Mouse (Mus musculus): ENCODE results near the gene Iqsec1.

DNA sequence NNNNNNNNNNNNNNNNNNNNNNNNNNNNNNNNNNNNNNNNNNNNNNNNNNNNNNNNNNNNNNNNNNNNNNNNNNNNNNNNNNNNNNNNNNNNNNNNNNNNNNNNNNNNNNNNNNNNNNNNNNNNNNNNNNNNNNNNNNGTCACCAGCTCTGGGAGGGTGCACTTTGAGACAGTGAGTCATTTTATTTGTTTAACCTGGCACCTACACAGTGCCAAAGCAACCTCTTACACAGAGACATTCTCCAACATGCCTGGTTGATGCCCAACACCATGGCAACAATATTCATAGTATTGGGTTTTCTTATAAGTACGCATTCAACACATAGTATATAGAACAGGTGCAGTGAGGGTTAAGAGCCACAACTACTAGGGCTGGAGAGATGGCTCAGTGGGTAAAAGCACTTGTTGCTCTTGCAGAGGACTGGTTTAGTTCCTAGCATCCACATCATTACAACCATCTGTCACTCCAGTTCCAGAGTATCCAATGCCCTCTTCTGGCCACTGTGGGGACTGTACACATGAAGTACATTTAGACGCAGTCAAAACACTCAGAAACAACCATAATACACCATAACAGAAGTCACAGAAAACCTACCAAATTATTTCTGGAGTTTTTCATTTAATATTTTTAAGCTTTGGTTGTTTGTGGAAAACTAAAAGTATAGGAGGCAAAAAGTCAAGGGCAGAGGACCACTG lies 191.4 kb downstream of the Iqsec1 start:
- TF ChIP-seq CTCF (IDR thresholded peaks at IDR 0.05; ENCODE audit: extremely low read depth, insufficient read depth, insufficient read length, insufficient replicate concordance) (no peak), POLR2A (IDR thresholded peaks at IDR 0.05; ENCODE audit: low read depth, low read length) (no peak)

Measured in spleen, adult 2 months (tissue).